Mouse (Mus musculus) forebrain, embryonic 14.5 days (tissue): ENCODE measurements around the gene Zfp672. TPM values are rescaled to one million over a fixed set of nuclear protein-coding genes. Genes with fewer than 3 reads are reported as not detected.

Experiments used
- ATAC-seq: fragments of 200-750 bp; cut with Nextera tagmentation; 2 replicates; pipeline ENCODE4 v1.8.0; 2017; ENCODE audit warnings: mild to moderate bottlenecking, moderate library complexity
- DNase-seq: peaks from one replicate; pipeline ENCODE4 v3.0.0-alpha.2; 2015; ENCODE audit warnings: low spot score
- H3K27ac ChIP-seq: fragments of 300-500 bp; sonication (generic); 2 replicates; pipeline ENCODE4 v1.5.1; 2014; ENCODE audit warnings: low read depth, mild to moderate bottlenecking, control low read depth, low read length, moderate library complexity
- H3K27me3 ChIP-seq: fragments of 300-500 bp; sonication (generic); replicated peaks from 2 replicates; pipeline ENCODE4 v1.6.1; 2014; ENCODE audit warnings: low read length, control low read depth, mixed read lengths; ENCODE audit not compliant: control insufficient read depth, insufficient read depth
- H3K36me3 ChIP-seq: fragments of 300-500 bp; sonication (generic); 2 replicates; pipeline ENCODE4 v1.6.1; 2014; ENCODE audit warnings: low read length, control low read depth; ENCODE audit not compliant: control insufficient read depth, insufficient read depth
- H3K4me1 ChIP-seq: fragments of 300-500 bp; sonication (generic); 2 replicates; pipeline ENCODE4 v1.6.1; 2014; ENCODE audit warnings: antibody characterized with exemption, low read length, control low read depth; ENCODE audit not compliant: control insufficient read depth, insufficient read depth
- H3K4me2 ChIP-seq: fragments of 300-500 bp; sonication (generic); 2 replicates; pipeline ENCODE4 v1.6.1; 2014; ENCODE audit warnings: mild to moderate bottlenecking, control low read depth, low read length
- H3K4me3 ChIP-seq: fragments of 300-500 bp; sonication (generic); 2 replicates; pipeline ENCODE4 v1.5.1; 2014; ENCODE audit warnings: low read depth, low read length, control low read depth
- H3K9ac ChIP-seq: fragments of 300-500 bp; sonication (generic); 2 replicates; pipeline ENCODE4 v1.6.1; 2014; ENCODE audit warnings: mild to moderate bottlenecking, low read length, control low read depth, moderate library complexity
- H3K9me3 ChIP-seq: fragments of 300-500 bp; sonication (generic); replicated peaks from 2 replicates; pipeline ENCODE4 v1.6.1; 2016; ENCODE audit warnings: low read length, control low read depth, mixed read lengths; ENCODE audit not compliant: control insufficient read depth
- WGBS: fragments of 180-500 bp; shearing (Covaris S2); extraction: QIAGEN DNeasy Blood & Tissue Kit; methylation state at CpG from one replicate; pipeline ENCODE4 v1.1.7; 2014; 5-methylcytosine and 5-hydroxymethylcytosine counted together
- polyA plus RNA-seq: library from polyadenylated mRNA; unstranded; fragments of >200 nt; fragmentation: Nextera tagmentation; extraction: Ambion mirVana; gene quantifications from 2 replicates; pipeline ENCODE4 v1.2.1, GENCODE M21; 2014

Gene Zfp672
- polyA plus RNA-seq, 1 experiment from 2014 or later = 38.8 TPM

DNA sequence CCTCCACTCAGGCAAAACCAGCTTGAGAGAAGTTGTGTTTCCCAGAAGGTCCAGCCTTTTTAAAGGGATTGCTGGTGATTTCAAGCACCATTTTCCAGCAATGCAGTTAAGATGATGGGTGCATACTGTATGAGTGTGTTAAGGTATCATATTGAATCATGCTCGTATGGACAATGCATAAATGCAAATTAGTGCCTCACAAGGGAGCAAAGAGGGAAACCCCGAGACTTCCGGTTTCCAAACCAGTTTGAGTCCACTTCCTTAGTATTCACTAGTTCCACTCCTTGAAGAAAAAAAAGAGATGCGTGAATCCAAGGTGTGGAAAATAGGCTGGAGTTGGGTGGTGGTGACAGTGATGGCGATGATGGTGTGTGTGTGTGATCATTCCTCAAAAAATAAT lies 47.6 kb downstream of the Zfp672 start:
- H3K9me3 ChIP-seq = no peaks in the 10 kb centered on the region
- DNase-seq = no peak
- H3K4me2 ChIP-seq = no peak overlapping the region
- H3K27ac ChIP-seq = no peak overlapping the region
- no peaks in the 10 kb centered on the region for H3K27me3 ChIP-seq
- H3K4me1 ChIP-seq = no peaks in the 10 kb centered on the region
- no peak overlapping the region for H3K4me3 ChIP-seq
- 91% methylated on average over 5 of the region's 5 CpGs for WGBS
- no peak for ATAC-seq
- H3K36me3 ChIP-seq = no peaks in the 10 kb centered on the region
- no peak overlapping the region for H3K9ac ChIP-seq

DNA sequence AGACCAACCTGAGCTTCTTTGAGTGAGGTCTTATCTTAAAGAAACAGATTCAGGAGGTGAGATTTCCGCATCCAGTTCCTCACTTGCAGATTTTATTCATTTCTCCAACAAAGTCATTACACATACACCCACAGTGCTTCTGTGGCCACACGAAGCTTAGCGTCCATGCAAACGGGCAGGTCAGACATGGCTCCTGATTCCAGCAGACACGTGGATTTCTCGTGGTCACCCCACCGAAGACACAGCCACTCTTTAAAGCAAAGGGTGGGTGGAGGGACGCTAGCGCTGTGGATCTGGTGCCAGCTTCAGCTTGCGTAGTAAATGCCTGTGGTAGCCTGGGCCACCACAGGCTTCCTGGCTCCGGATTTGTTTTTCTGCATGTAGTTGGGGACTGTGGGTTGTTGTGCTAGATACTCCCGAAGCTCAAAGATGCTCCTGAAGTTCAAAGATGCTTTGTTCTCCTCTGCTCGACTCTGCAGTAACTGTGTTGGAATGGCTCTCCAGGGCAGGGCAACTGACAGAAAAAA lies 48.1 kb downstream of the Zfp672 start:
- Histone ChIP-seq H3K27me3 (no peaks in the 10 kb centered on the region), H3K9me3 (no peaks in the 10 kb centered on the region), H3K4me1 (no peaks in the 10 kb centered on the region), H3K9ac (no peak overlapping the region), H3K4me2 (no peak overlapping the region), H3K36me3 (no peaks in the 10 kb centered on the region), H3K27ac (no peak overlapping the region), H3K4me3 (no peak overlapping the region)
- ATAC-seq (no peak), DNase-seq (no peak)
- 89% methylated on average over 13 of the region's 13 CpGs for WGBS

DNA sequence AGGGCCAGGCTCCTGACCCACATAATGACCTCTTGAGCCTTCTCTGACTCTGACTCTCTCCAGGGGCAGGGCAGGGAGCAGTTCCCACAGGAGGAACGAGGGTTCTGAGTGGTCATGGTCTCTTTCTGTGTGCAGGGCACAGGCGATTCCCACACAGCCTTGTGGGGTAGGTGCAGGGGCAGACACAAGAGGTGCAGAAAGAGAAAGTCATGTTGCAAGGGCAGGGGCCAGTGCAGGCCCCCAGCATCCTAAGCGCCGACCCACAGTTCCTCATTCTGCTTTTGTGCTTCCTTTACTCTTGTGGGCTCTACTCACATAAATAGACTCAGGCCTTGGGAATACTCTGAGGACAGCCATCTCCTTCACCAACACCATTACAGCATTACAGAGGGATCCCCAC lies 54.4 kb downstream of the Zfp672 start:
- DNase-seq (no peak), ATAC-seq (no peak)
- no peaks in the 10 kb centered on the region for H3K4me1 ChIP-seq
- H3K36me3 ChIP-seq = no peaks in the 10 kb centered on the region
- no peak overlapping the region for H3K4me3 ChIP-seq
- no peak overlapping the region for H3K27ac ChIP-seq
- WGBS = 89% methylated on average over 4 of the region's 4 CpGs
- H3K4me2 ChIP-seq = no peak overlapping the region
- no peak overlapping the region for H3K9ac ChIP-seq
- no peaks in the 10 kb centered on the region for H3K9me3 ChIP-seq
- H3K27me3 ChIP-seq = no peaks in the 10 kb centered on the region

DNA sequence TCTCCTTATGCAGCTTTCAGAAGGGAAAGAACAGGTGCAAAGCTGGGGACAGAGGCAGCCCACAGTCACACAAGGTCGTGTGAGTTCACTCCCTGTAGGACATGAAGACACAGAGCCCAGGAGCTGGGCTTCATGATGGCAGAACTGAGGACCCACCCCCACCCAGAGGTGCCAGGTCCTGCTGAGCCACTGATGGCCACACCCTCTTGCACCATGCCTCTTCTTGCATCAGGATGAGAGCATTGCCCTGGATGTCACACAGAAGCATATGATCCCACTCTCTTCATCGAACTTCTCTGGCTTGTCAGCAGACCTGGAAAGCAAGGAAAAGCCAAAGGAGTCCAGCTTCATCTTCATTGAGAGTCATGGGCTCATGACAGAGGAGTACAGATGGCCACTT lies 55.6 kb downstream of the Zfp672 start, which contains the start of gene 4930438A08Rik:
4930438A08Rik (plus strand) TSS at position 228 of the 400 bp plus-strand sequence.
- 59% methylated on average over 2 of the region's 2 CpGs for WGBS
- ATAC-seq (no peak), DNase-seq (no peak)
- no peaks in the 10 kb centered on the region for H3K27me3 ChIP-seq
- H3K4me1 ChIP-seq = no peaks in the 10 kb centered on the region
- no peak within 1 kb of the TSS for H3K4me3 ChIP-seq
- H3K36me3 ChIP-seq = no peaks in the 10 kb centered on the region
- no peaks in the 10 kb centered on the region for H3K9me3 ChIP-seq
- H3K27ac ChIP-seq = no peak within 1 kb of the TSS
- H3K9ac ChIP-seq = no peak within 1 kb of the TSS
- no peak within 1 kb of the TSS for H3K4me2 ChIP-seq

DNA sequence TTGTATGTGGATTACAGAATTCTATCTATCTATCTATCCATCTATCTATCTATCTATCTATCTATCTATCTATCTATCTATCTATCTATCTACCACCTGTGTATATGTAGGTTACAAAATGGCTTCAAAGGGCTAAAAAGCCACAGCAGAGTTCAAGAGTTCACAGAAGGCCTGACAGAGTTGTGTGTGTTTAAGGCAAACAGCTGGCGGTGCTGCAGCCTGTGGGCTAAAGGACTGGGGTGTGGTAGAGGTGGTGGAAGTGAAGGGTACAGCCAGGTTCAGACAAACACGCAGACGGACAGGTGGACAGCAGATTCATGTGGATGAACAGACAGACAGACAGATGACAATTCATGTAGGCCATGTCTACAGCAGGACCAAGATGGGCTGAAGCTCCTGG lies 61.9 kb downstream of the Zfp672 start:
- DNase-seq (no peak), ATAC-seq (no peak)
- Histone ChIP-seq H3K4me2 (no peak overlapping the region), H3K27me3 (no peaks in the 10 kb centered on the region), H3K4me3 (no peak overlapping the region), H3K9me3 (no peaks in the 10 kb centered on the region), H3K4me1 (no peaks in the 10 kb centered on the region), H3K36me3 (no peaks in the 10 kb centered on the region), H3K27ac (no peak overlapping the region), H3K9ac (no peak overlapping the region)
- 94% methylated on average over 3 of the region's 3 CpGs for WGBS

Other genes starting within 250 kb of the Zfp672 start
- gene Gm12248, start 237.2 kb downstream of the Zfp672 start, polyA plus RNA-seq = not detected in 2 replicates
- gene Cnot8, start 226.2 kb downstream of the Zfp672 start, polyA plus RNA-seq = 136 and 146 TPM in 2 replicates
- gene Gemin5, start 161.8 kb downstream of the Zfp672 start, polyA plus RNA-seq = 15.0 and 15.2 TPM in 2 replicates
- 107 and 138 TPM in 2 replicates for gene Mrpl22, start 158.7 kb downstream of the Zfp672 start, polyA plus RNA-seq
- 1.4 and 1.6 TPM in 2 replicates for gene Igtp, start 130.8 kb downstream of the Zfp672 start, polyA plus RNA-seq
- gene Irgm2, start 130.7 kb downstream of the Zfp672 start, polyA plus RNA-seq = 0.57 and 0.63 TPM in 2 replicates
- not detected in 2 replicates for gene 4930438A08Rik, start 55.5 kb downstream of the Zfp672 start, polyA plus RNA-seq
- 13.1 and 14.2 TPM in 2 replicates for gene Zfp692, start 23.3 kb downstream of the Zfp672 start, polyA plus RNA-seq
- 29.5 and 43.3 TPM in 2 replicates for gene Sh3bp5l, start 385 bp upstream of the Zfp672 start, polyA plus RNA-seq
- gene Lypd8, start 48.7 kb upstream of the Zfp672 start, polyA plus RNA-seq = 0.22 TPM in 1 of 2 replicates, not detected in the other
- gene 1810065E05Rik, start 90.8 kb upstream of the Zfp672 start, polyA plus RNA-seq = not detected in 2 replicates
- gene Gm12253, start 102.2 kb upstream of the Zfp672 start, polyA plus RNA-seq = not detected in 2 replicates
- gene Lypd9, start 122.6 kb upstream of the Zfp672 start, polyA plus RNA-seq = not detected in 2 replicates
- gene Olfr30, start 131.9 kb upstream of the Zfp672 start, polyA plus RNA-seq = not detected in 2 replicates
- not detected in 2 replicates for gene Olfr332, start 162.2 kb upstream of the Zfp672 start, polyA plus RNA-seq
- gene Olfr331, start 172.2 kb upstream of the Zfp672 start, polyA plus RNA-seq = not detected in 2 replicates
- gene Olfr330, start 204.5 kb upstream of the Zfp672 start, polyA plus RNA-seq = not detected in 2 replicates
- not detected in 2 replicates for gene Olfr329-ps, start 216.1 kb upstream of the Zfp672 start, polyA plus RNA-seq
- not detected in 2 replicates for gene Olfr328, start 225.3 kb upstream of the Zfp672 start, polyA plus RNA-seq
- gene Olfr224, start 240.2 kb upstream of the Zfp672 start, polyA plus RNA-seq = not detected in 2 replicates
- gene Olfr325, start 247.4 kb upstream of the Zfp672 start, polyA plus RNA-seq = not detected in 2 replicates